Mouse (Mus musculus) inflammation-experienced regulatory T-cells, adult 6 months (primary cell): Measurements from ENCODE around the gene Eif2s3x. TPM values are rescaled to one million over a fixed set of nuclear protein-coding genes. Genes with fewer than 3 reads are reported as not detected.

Source experiments
- polyA plus RNA-seq, 3 experiments: library from polyadenylated mRNA; unstranded; fragments of 100-300 nt; shearing (Covaris generic); gene quantifications; one replicate each; pipeline ENCODE4 v1.2.1; 2017

The Eif2s3x gene
- polyA plus RNA-seq, 3 experiments from 2014 or later: 69.5 to 76.6 (median 69.9) TPM

Other genes starting within 250 kb of the Eif2s3x start
- not detected for gene AU015836, start 244.2 kb downstream of the Eif2s3x start, polyA plus RNA-seq
- 10 to 100 TPM; 28.7 to 48.4 (median 41.8) TPM for gene Zfx, start 89.2 kb downstream of the Eif2s3x start, polyA plus RNA-seq
- 10 to 100 TPM in 1 of 3 experiments, 1 to 10 TPM in 2; 6.9 to 12.5 (median 9.7) TPM for gene Klhl15, start 21.7 kb upstream of the Eif2s3x start, polyA plus RNA-seq
- gene Fam90a1b, start 153.9 kb upstream of the Eif2s3x start, polyA plus RNA-seq: not detected
- 10 to 100 TPM; 12.7 to 31.6 (median 16.1) TPM for gene Apoo, start 154.3 kb upstream of the Eif2s3x start, polyA plus RNA-seq